In the genomic region with DNA sequence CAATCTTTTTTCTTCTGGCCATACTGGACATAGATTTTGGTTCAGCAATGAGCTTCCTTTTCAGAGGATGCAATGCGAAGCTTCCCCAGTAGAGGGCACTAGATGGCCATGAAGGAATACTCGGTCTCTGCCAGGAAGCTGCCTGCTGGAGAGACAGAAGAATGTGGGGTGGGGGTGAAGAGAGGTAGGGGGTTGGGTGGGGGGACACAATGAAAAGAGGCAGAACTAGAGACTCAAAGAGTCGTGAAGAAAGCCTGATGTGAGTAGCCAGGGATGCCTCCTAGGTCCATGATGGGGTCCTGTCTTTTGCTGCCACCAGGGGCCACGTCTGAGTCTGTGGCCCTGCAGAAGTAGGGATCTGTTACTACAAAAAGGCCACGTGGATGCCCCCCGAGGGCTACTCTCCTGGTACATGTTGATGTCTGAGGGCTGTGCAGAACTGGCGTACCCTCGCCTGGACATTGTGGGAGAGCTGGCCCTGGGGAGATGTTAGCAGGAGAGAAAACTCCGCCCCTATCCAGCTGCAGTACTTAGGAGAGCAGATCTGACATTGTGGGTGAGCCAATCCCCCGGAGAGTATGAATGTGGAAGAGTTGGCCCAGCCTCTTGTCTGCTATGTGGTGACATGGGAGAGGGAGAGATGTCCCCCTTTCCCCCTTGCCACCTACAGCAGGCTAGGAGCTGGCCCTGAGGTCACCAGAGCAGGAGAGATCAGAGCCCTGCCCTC, we compare ENCODE assay signal across 8 mouse cellular contexts. TPM values are rescaled to one million over a fixed set of nuclear protein-coding genes. Genes with fewer than 3 reads are reported as not detected.
DNase-seq lines count a peak whose midpoint lies in the region; ATAC-seq and TF ChIP-seq lines count a peak whose summit lies in the region.

No protein-coding gene starts in this region.

- H3K4me3 ChIP-seq in embryonic facial prominence, embryonic 14.5 days (ENCODE audit: low read depth, low read length): no peak overlapping the region
- H3K4me3 ChIP-seq in heart, postnatal 0 days (ENCODE audit: low read depth, low read length): no peak overlapping the region
- H3K4me3 ChIP-seq in liver, embryonic 11.5 days (ENCODE audit: low read depth, low read length): no peak overlapping the region
- H3K4me3 ChIP-seq in neural tube, embryonic 12.5 days: no peak overlapping the region

- 0 out of 2 replicates have a peak, but pooled peaks cover 4% of the 10 kb centered on the region for H3K4me1 ChIP-seq in embryonic facial prominence, embryonic 14.5 days (ENCODE audit: control insufficient read depth, insufficient read depth, low read length)
- no peaks in the 10 kb centered on the region for H3K4me1 ChIP-seq in heart, postnatal 0 days (ENCODE audit: control insufficient read depth, insufficient read depth)
- H3K4me1 ChIP-seq in liver, embryonic 11.5 days (replicated peaks; ENCODE audit: control insufficient read depth, insufficient read depth, low read length): peaks cover 5% of the 10 kb centered on the region; the same call in 1 of the 2 replicates
- no peaks in the 10 kb centered on the region for H3K4me1 ChIP-seq in neural tube, embryonic 12.5 days

- peak; percentile 49 for ATAC-seq in CD4-positive, CD25-positive, alpha-beta regulatory T cell, adult 4 months
- ATAC-seq in embryonic facial prominence, embryonic 14.5 days (ENCODE audit: low read depth): peak; percentile 47; the same call in 1 of the 2 replicates
- peak; percentile 45; the same call in 1 of the 2 replicates for ATAC-seq in heart, postnatal 0 days (ENCODE audit: insufficient read depth, low read depth)
- peak; percentile 43; the same call in 1 of the 2 replicates for ATAC-seq in liver, embryonic 11.5 days (replicated peaks; ENCODE audit: low FRiP score)
- peak; percentile 74 for ATAC-seq in neural tube, embryonic 12.5 days (ENCODE audit: low FRiP score, low read depth)

- no peak overlapping the region for H3K9ac ChIP-seq in embryonic facial prominence, embryonic 14.5 days (ENCODE audit: low read depth, low read length)
- no peak overlapping the region for H3K9ac ChIP-seq in heart, postnatal 0 days (replicated peaks; ENCODE audit: low read depth, low read length)
- H3K9ac ChIP-seq in liver, embryonic 11.5 days (ENCODE audit: low read depth, low read length): no peak overlapping the region
- H3K9ac ChIP-seq in neural tube, embryonic 12.5 days: no peak overlapping the region

- H3K4me2 ChIP-seq in embryonic facial prominence, embryonic 14.5 days (ENCODE audit: low read depth, low read length): no peak overlapping the region; the same call in 1 of the 2 replicates
- no peak overlapping the region for H3K4me2 ChIP-seq in heart, postnatal 0 days (ENCODE audit: low read depth, low read length)
- no peak overlapping the region for H3K4me2 ChIP-seq in liver, embryonic 11.5 days
- no peak overlapping the region for H3K4me2 ChIP-seq in neural tube, embryonic 12.5 days (replicated peaks)

- H3K27ac ChIP-seq in embryonic facial prominence, embryonic 14.5 days (replicated peaks; ENCODE audit: low read depth, low read length): no peak overlapping the region
- no peak overlapping the region for H3K27ac ChIP-seq in heart, postnatal 0 days (ENCODE audit: low read depth)
- H3K27ac ChIP-seq in liver, embryonic 11.5 days (ENCODE audit: low read depth, low read length): no peak overlapping the region
- no peak overlapping the region for H3K27ac ChIP-seq in neural tube, embryonic 12.5 days

- peak; percentile 71 for DNase-seq in adrenal gland, postnatal 25 days
- peak; percentile 79 for DNase-seq in embryonic facial prominence, embryonic 14.5 days (ENCODE audit: low spot score)
- peak; percentile 56 for DNase-seq in heart, postnatal 0 days (ENCODE audit: low spot score)
- DNase-seq in kidney, postnatal 25 days: peak; percentile 56 to 90
- peak; percentile 61 for DNase-seq in liver, embryonic 11.5 days (ENCODE audit: low spot score)
- peak; percentile 30 for DNase-seq in testis, postnatal 14 days (ENCODE audit: low spot score)

- 25% methylated on average over 10 of the region's 10 CpGs for WGBS in embryonic facial prominence, embryonic 14.5 days
- 26% methylated on average over 10 of the region's 10 CpGs for WGBS in heart, postnatal 0 days
- WGBS in liver, embryonic 11.5 days: 33% methylated on average over 10 of the region's 10 CpGs
- 32% methylated on average over 10 of the region's 10 CpGs for WGBS in neural tube, embryonic 12.5 days

- H3K36me3 ChIP-seq in embryonic facial prominence, embryonic 14.5 days (ENCODE audit: control insufficient read depth, insufficient read depth, low read length): no peaks in the 10 kb centered on the region
- no peaks in the 10 kb centered on the region for H3K36me3 ChIP-seq in heart, postnatal 0 days (replicated peaks; ENCODE audit: control insufficient read depth, insufficient read depth, low read length)
- H3K36me3 ChIP-seq in liver, embryonic 11.5 days (ENCODE audit: control insufficient read depth, insufficient read depth, low read length): no peaks in the 10 kb centered on the region
- no peaks in the 10 kb centered on the region for H3K36me3 ChIP-seq in neural tube, embryonic 12.5 days

- peak; percentile 90 for TF ChIP-seq CTCF in heart, postnatal 0 days (IDR thresholded peaks at IDR 0.05; ENCODE audit: low read depth)

- H3K9me3 ChIP-seq in embryonic facial prominence, embryonic 14.5 days (ENCODE audit: control insufficient read depth, low read length): no peaks in the 10 kb centered on the region
- no peaks in the 10 kb centered on the region for H3K9me3 ChIP-seq in heart, postnatal 0 days (replicated peaks; ENCODE audit: control insufficient read depth, low read length)
- no peaks in the 10 kb centered on the region for H3K9me3 ChIP-seq in liver, embryonic 11.5 days (ENCODE audit: control insufficient read depth, low read length)
- H3K9me3 ChIP-seq in neural tube, embryonic 12.5 days: no peaks in the 10 kb centered on the region

- no peak for TF ChIP-seq EP300 in heart, postnatal 0 days (IDR thresholded peaks at IDR 0.05; ENCODE audit: low read depth)

- H3K27me3 ChIP-seq in embryonic facial prominence, embryonic 14.5 days (replicated peaks; ENCODE audit: control insufficient read depth, insufficient read depth, low read length): no peaks in the 10 kb centered on the region
- no peaks in the 10 kb centered on the region for H3K27me3 ChIP-seq in heart, postnatal 0 days (ENCODE audit: control insufficient read depth, insufficient read depth, low read length)
- H3K27me3 ChIP-seq in liver, embryonic 11.5 days (replicated peaks; ENCODE audit: control insufficient read depth, insufficient read depth, low read length): no peaks in the 10 kb centered on the region
- H3K27me3 ChIP-seq in neural tube, embryonic 12.5 days (replicated peaks): no peaks in the 10 kb centered on the region

RNA-seq across cellular contexts. Expression of a gene that starts 43.4 kb away (rescaled TPM):
- 1 to 10 TPM in 1 of 2 experiments, under 1 TPM in 1; 0.10 to 2.0 TPM for polyA plus RNA-seq in CD4-positive, CD25-positive, alpha-beta regulatory T cell, adult 4 months (2017; shearing (Covaris generic))
- total RNA-seq in adrenal gland, postnatal 25 days (2021): 7.5 and 14.7 TPM in 2 replicates
- polyA plus RNA-seq in embryonic facial prominence, embryonic 14.5 days (2014; fragmentation: Nextera tagmentation; extraction: Ambion mirVana): 16.4 and 20.6 TPM in 2 replicates
- total RNA-seq in heart, postnatal 0 days (2014; rRNA removed; ENCODE audit: low replicate concordance): 15.3 and 32.5 TPM in 2 replicates
- 45.7 and 49.2 TPM in 2 replicates for polyA plus RNA-seq in heart, postnatal 0 days (2015; fragmentation: Nextera tagmentation; extraction: Ambion mirVana)
- 6.2 and 6.4 TPM in 2 replicates for polyA plus RNA-seq in liver, embryonic 11.5 days (2014; fragmentation: Nextera tagmentation; extraction: Ambion mirVana)
- polyA plus RNA-seq in neural tube, embryonic 12.5 days (2016; fragmentation: Nextera tagmentation; extraction: Ambion mirVana): 4.7 and 4.8 TPM in 2 replicates
